Mouse (Mus musculus): ENCODE results near the gene Rhou. TPM values are rescaled to one million over a fixed set of nuclear protein-coding genes. Genes with fewer than 3 reads are reported as not detected.

The Rhou gene
- total and polyA plus RNA-seq, 3 experiments, result 4.1 to 5.8 (median 5.5) TPM

DNA sequence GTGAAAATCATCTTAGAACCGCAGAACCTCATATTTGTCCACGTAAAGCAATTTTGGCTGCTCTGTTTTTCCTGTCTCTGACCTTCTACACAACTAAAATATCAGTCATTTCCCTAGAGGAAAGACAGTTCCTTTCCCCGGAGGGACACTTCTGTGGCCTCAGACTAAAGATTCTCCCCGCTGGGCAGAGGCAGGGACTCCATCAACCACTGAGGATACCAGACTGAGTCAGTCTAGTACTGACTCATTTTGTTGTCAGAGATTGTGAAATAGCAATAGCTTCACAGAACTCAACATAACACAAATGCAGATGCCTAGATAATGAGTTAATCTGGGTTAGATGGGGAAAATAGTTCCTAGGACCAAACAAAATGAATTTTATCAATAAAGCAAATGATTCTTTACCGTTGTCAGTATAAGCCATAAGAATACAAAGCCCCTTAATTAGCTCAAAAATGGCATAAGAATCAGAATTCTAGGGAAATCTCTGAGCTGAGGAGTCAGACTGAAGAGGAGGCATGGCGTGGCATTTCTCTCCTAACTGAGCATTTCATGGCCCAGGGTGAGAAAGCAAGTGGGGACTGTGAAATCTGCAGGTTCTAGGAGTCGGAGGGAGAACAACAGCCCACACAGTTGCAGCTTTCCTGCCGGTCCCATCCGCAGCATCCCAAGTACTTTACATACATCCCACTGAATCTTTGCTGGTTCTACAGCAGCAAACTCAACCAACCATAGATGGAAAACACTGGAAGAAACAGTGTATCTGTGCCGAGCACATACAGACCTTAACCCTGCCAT, 38.6 kb downstream of the Rhou start:
- no peaks in the 10 kb centered on the region for H3K27me3 ChIP-seq (ENCODE audit: control insufficient read depth, insufficient read depth, low read length)
- H3K4me3 ChIP-seq, result no peak overlapping the region
- DNase-seq, result no peak
- intact Hi-C loops (cut with DNase I), result no loop called here
- WGBS, result 72% methylated on average over 10 of the region's 10 CpGs
- no peaks in the 10 kb centered on the region for H3K79me2 ChIP-seq (replicated peaks; ENCODE audit: control insufficient read depth, insufficient read depth, low read length)
- H3K4me1 ChIP-seq (ENCODE audit: control insufficient read depth, insufficient read depth, low read length), result no peaks in the 10 kb centered on the region
- H3K36me3 ChIP-seq (ENCODE audit: control insufficient read depth, insufficient read depth, low read length), result no peaks in the 10 kb centered on the region
- no peak for TF ChIP-seq EP300 (IDR thresholded peaks at IDR 0.05; ENCODE audit: insufficient read depth, low read depth, low read length)
- no peak for TF ChIP-seq POLR2A (IDR thresholded peaks at IDR 0.05; ENCODE audit: insufficient read depth, low read depth, low read length)
- TF ChIP-seq CTCF (IDR thresholded peaks at IDR 0.05), result no peak
- no peak overlapping the region for H3K27ac ChIP-seq
- no peak overlapping the region for H3K9ac ChIP-seq (ENCODE audit: low read depth, low read length)

DNA sequence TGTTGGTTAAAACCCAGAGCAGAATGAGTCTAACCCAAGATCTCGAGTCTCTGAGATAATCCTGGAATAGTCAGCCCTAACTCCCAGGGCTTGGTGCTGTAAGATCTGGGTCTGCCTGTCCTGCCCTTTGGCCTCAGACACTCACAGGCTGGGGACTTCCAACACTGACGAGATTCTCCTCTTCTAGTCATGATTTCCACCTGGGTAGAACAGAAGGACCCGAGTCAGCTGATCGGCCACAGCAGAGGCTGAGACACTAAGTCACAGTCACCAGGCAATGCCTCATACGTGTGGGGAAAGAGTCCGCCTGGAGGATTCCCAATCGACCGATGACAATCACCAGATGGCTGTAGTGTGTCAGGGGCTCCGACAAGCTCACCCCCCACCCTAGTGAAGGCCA, 42.4 kb downstream of the Rhou start:
- intact Hi-C loops (cut with DNase I), result no loop called here
- H3K4me1 ChIP-seq (ENCODE audit: control insufficient read depth, insufficient read depth, low read length), result no peaks in the 10 kb centered on the region
- TF ChIP-seq EP300 (IDR thresholded peaks at IDR 0.05; ENCODE audit: insufficient read depth, low read depth, low read length) (no peak), CTCF (IDR thresholded peaks at IDR 0.05) (no peak), POLR2A (IDR thresholded peaks at IDR 0.05; ENCODE audit: insufficient read depth, low read depth, low read length) (no peak)
- 56% methylated on average over 9 of the region's 9 CpGs for WGBS
- no peaks in the 10 kb centered on the region for H3K27me3 ChIP-seq (ENCODE audit: control insufficient read depth, insufficient read depth, low read length)
- H3K27ac ChIP-seq, result no peak overlapping the region
- DNase-seq, result no peak
- H3K4me3 ChIP-seq, result no peak overlapping the region
- no peak overlapping the region for H3K9ac ChIP-seq (ENCODE audit: low read depth, low read length)
- no peaks in the 10 kb centered on the region for H3K36me3 ChIP-seq (ENCODE audit: control insufficient read depth, insufficient read depth, low read length)
- no peaks in the 10 kb centered on the region for H3K79me2 ChIP-seq (replicated peaks; ENCODE audit: control insufficient read depth, insufficient read depth, low read length)

DNA sequence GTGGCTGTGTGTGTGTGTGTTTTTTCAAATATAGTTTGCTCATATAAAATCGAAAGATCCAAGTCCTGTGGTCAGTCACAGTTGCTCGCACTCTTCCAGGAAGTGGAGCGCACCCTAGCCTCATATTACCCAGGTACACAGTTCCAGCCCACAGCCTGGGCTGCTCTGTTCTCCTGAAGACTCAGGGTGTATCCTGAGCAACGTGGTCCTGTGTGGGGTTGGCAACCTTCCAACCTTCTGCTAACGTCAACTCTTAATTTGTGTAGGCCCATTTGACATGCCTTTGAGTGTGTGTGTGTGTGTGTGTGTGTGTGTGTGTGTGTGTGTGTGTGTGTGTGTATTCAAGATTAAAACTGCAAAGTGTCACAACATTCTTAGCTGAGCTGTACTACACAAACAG, 43.6 kb downstream of the Rhou start:
- Histone ChIP-seq H3K36me3 (ENCODE audit: control insufficient read depth, insufficient read depth, low read length) (no peaks in the 10 kb centered on the region), H3K27ac (no peak overlapping the region), H3K79me2 (replicated peaks; ENCODE audit: control insufficient read depth, insufficient read depth, low read length) (no peaks in the 10 kb centered on the region), H3K4me1 (ENCODE audit: control insufficient read depth, insufficient read depth, low read length) (no peaks in the 10 kb centered on the region; the same call in 1 of the 2 replicates), H3K27me3 (ENCODE audit: control insufficient read depth, insufficient read depth, low read length) (no peaks in the 10 kb centered on the region), H3K9ac (ENCODE audit: low read depth, low read length) (no peak overlapping the region), H3K4me3 (no peak overlapping the region)
- DNase-seq, result no peak
- 59% methylated on average over 5 of the region's 5 CpGs for WGBS
- intact Hi-C loops (cut with DNase I), result no loop called here
- no peak for TF ChIP-seq CTCF (IDR thresholded peaks at IDR 0.05)
- TF ChIP-seq POLR2A (IDR thresholded peaks at IDR 0.05; ENCODE audit: insufficient read depth, low read depth, low read length), result no peak
- TF ChIP-seq EP300 (IDR thresholded peaks at IDR 0.05; ENCODE audit: insufficient read depth, low read depth, low read length), result no peak

DNA sequence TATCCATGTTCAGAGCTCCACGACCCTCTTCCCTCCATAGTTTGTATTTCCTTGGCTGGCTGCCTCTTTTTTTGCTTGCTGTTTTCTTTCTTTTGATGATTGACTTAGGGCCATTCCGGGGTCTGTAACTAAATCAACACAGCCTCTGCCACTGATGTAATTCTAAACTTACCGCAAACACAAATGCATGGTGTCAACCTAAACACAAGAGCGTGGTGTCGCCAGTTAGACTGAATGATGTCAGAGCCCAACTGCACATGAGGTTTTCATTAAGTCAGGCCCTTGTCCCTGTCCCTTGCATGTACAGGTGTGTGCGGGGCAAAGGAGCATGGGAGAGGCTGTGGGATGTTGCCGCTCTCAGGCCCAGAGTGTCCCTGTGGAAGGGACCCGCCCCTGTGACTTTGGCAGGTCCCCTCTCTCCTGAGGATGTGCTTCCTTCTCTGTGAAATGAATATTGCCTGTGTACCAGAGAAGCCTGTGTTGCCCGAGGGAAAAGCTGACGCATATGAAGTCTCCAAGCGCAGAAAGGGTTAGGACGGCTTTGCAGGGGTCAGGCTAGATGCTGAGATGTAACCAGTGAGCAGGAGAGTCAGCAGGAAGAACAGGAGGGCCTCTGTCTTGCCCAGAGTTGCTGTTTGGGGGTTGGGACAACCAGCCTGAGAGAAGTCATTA, 46.8 kb downstream of the Rhou start:
- H3K4me1 ChIP-seq (ENCODE audit: control insufficient read depth, insufficient read depth, low read length), result no peaks in the 10 kb centered on the region; the same call in 1 of the 2 replicates
- no peak overlapping the region for H3K27ac ChIP-seq
- intact Hi-C loops (cut with DNase I), result loop anchor here (10.0 kb wide), 1 partner anchor 64 kb away; no protein-coding TSS in a partner anchor
- H3K27me3 ChIP-seq (ENCODE audit: control insufficient read depth, insufficient read depth, low read length), result no peaks in the 10 kb centered on the region
- H3K36me3 ChIP-seq (ENCODE audit: control insufficient read depth, insufficient read depth, low read length), result no peaks in the 10 kb centered on the region
- H3K79me2 ChIP-seq (replicated peaks; ENCODE audit: control insufficient read depth, insufficient read depth, low read length), result no peaks in the 10 kb centered on the region
- TF ChIP-seq POLR2A (IDR thresholded peaks at IDR 0.05; ENCODE audit: insufficient read depth, low read depth, low read length), result no peak
- TF ChIP-seq EP300 (IDR thresholded peaks at IDR 0.05; ENCODE audit: insufficient read depth, low read depth, low read length), result no peak
- no peak for TF ChIP-seq CTCF (IDR thresholded peaks at IDR 0.05)
- 63% methylated on average over 12 of the region's 12 CpGs for WGBS
- no peak for DNase-seq
- no peak overlapping the region for H3K4me3 ChIP-seq
- H3K9ac ChIP-seq (ENCODE audit: low read depth, low read length), result no peak overlapping the region

DNA sequence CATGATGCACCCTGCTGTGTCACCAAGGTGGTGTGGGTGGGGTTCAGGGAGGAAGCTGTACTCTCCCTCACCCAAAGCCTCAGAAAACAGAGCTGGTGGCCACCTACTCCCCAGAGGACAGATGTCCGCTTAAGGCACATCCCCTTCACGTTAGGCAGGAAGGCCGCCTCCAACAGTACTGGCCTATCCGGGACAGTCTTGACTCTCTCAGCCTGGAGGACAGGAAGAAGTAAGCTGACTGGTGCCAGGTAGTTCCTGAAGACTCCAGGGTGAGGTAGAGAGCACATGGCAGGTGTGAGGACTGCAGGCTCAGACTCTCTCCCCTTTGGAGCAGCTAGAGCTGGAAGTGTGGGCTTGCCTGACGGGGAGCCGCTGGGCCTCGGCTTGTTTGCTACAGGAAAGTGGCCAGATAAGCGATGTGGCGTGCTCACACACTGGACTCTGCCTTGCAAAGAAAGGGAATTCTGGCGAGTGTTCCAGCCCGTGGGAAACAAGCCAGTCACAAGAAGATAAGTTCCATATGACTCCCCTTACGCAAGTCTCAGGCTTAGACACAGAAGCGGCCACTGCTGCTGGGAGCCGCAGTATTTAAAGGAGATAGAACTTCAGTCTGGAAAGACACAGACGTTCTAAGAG, 48.3 kb downstream of the Rhou start:
- no peaks in the 10 kb centered on the region for H3K27me3 ChIP-seq (ENCODE audit: control insufficient read depth, insufficient read depth, low read length)
- no peaks in the 10 kb centered on the region for H3K79me2 ChIP-seq (replicated peaks; ENCODE audit: control insufficient read depth, insufficient read depth, low read length)
- DNase-seq, result peak; percentile 84 to 87
- no peak overlapping the region; the same call in 1 of the 2 replicates for H3K9ac ChIP-seq (ENCODE audit: low read depth, low read length)
- no peak for TF ChIP-seq CTCF (IDR thresholded peaks at IDR 0.05)
- TF ChIP-seq EP300 (IDR thresholded peaks at IDR 0.05; ENCODE audit: insufficient read depth, low read depth, low read length), result peak; percentile 79
- no peaks in the 10 kb centered on the region; the same call in 1 of the 2 replicates for H3K4me1 ChIP-seq (ENCODE audit: control insufficient read depth, insufficient read depth, low read length)
- 0 out of 2 replicates have a peak overlapping the region, but pooled peaks have one; percentile 12 for H3K27ac ChIP-seq
- H3K36me3 ChIP-seq (ENCODE audit: control insufficient read depth, insufficient read depth, low read length), result no peaks in the 10 kb centered on the region
- WGBS, result 19% methylated on average over 15 of the region's 15 CpGs
- H3K4me3 ChIP-seq, result no peak overlapping the region
- intact Hi-C loops (cut with DNase I), result loop anchor here (10.0 kb wide), 1 partner anchor 63 kb away; no protein-coding TSS in a partner anchor
